Mouse (Mus musculus) testis, adult 2 months (tissue): ENCODE measurements around the gene Ssr2. TPM values are rescaled to one million over a fixed set of nuclear protein-coding genes. Genes with fewer than 3 reads are reported as not detected.
"Not testable (repeated sequence)": the region's sequence is repeated elsewhere in the genome, so short reads cannot be mapped to it uniquely, and the experiment has no call there.

ENCODE experiments used
- H3K27ac ChIP-seq: fragments of 200-500 bp; 2 replicates; pipeline ENCODE4 v1.5.1; 2012; ENCODE audit warnings: low read depth, low read length; ENCODE audit not compliant: control insufficient read depth, insufficient read depth
- H3K27me3 ChIP-seq: fragments of 200-500 bp; 2 replicates; pipeline ENCODE4 v1.6.1; 2012; ENCODE audit warnings: mild to moderate bottlenecking, low read length, moderate library complexity; ENCODE audit not compliant: control insufficient read depth, insufficient read depth
- H3K36me3 ChIP-seq: fragments of 200-500 bp; 2 replicates; pipeline ENCODE4 v1.6.1; 2012; ENCODE audit warnings: mild to moderate bottlenecking, low read length; ENCODE audit not compliant: control insufficient read depth, insufficient read depth
- H3K4me1 ChIP-seq: fragments of 200-500 bp; 2 replicates; pipeline ENCODE4 v1.6.1; 2012; ENCODE audit warnings: low read length; ENCODE audit not compliant: control insufficient read depth, insufficient read depth
- H3K4me3 ChIP-seq: fragments of 200-500 bp; 2 replicates; pipeline ENCODE4 v1.5.1; 2012; ENCODE audit warnings: low read depth, mild to moderate bottlenecking, low read length, moderate library complexity, mixed read lengths; ENCODE audit not compliant: control insufficient read depth
- CTCF ChIP-seq: fragments of 200-500 bp; IDR thresholded peaks from 2 replicates; pipeline ENCODE4 v1.5.1; 2012; ENCODE audit warnings: low read depth, mild to moderate bottlenecking, inconsistent platforms, low read length, moderate library complexity; ENCODE audit not compliant: control insufficient read depth, insufficient read depth, insufficient replicate concordance
- POLR2A ChIP-seq: fragments of 200-500 bp; IDR thresholded peaks from 2 replicates; pipeline ENCODE4 v1.6.1; 2012; ENCODE audit warnings: low read depth, mild to moderate bottlenecking, inconsistent platforms, low read length, moderate library complexity; ENCODE audit not compliant: control insufficient read depth
- polyA plus RNA-seq: library from polyadenylated mRNA; depleted of rRNA; stranded (reverse); fragments of >200 nt; gene quantifications from 2 replicates; pipeline ENCODE4 v1.2.3, GENCODE M21; 2012

The Ssr2 gene
- polyA plus RNA-seq, 1 experiment, result 161 TPM

DNA sequence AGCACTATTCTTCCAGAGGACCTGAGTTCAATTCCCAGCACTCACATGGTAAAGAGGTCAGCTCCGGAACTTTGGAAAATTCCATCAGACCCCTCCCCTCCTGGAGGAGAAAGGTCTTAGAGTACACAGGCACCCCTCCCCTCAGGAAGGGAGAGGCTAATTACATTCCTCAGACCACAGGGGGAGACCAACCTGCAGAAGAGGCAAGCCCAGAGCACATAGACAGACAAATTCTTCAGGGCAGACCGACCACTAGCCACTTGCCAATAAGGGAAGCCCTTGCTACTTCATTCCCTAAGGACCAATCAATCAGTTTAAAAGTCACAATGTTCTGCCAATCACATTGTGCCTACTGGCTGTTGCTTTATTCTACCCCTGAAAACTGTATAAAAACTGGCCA lies 2.8 kb upstream of the Ssr2 start:
- no peak overlapping the region for H3K4me3 ChIP-seq
- H3K4me1 ChIP-seq, result no peaks in the 10 kb centered on the region
- no peak overlapping the region for H3K27ac ChIP-seq
- no peak for TF ChIP-seq POLR2A
- no peak for TF ChIP-seq CTCF
- H3K27me3 ChIP-seq, result no peaks in the 10 kb centered on the region
- H3K36me3 ChIP-seq, result no peaks in the 10 kb centered on the region

DNA sequence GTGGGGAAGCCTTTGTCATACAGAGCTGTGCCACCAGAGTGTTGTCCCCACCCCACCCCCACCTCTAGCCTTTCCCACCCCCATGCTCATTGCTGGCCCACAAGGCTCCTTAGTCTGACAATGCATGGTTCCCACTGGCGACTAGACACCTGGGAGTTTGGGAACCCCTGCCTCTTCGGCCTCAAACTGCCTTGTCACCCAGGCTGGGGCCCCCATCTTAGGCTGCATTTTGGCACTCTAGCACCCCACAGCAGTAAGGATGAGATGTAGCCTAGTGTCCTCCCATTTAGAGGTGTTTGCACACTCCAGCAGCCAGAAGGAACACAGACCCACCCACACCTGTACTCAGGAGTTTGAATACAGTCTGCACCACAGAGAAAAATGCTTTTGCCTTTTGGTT lies 1.9 kb upstream of the Ssr2 start:
- H3K36me3 ChIP-seq, result no peaks in the 10 kb centered on the region
- H3K4me1 ChIP-seq, result no peaks in the 10 kb centered on the region
- no peak overlapping the region for H3K27ac ChIP-seq
- no peaks in the 10 kb centered on the region for H3K27me3 ChIP-seq
- H3K4me3 ChIP-seq, result no peak overlapping the region
- no peak for TF ChIP-seq POLR2A
- TF ChIP-seq CTCF, result no peak

- H3K4me1 ChIP-seq, H3K27me3 ChIP-seq, H3K27ac ChIP-seq, H3K36me3 ChIP-seq, H3K4me3 ChIP-seq: not testable (repeated sequence)
These were observed 2.2 kb downstream of the Ssr2 start for GRCm38 (mm10) chr3:88577846-88578245.

GRCm38 (mm10) chr3:88578498-88579424 lies 3.1 kb downstream of the Ssr2 start:
- Histone ChIP-seq H3K27me3 (no peaks in the 10 kb centered on the region), H3K36me3 (peaks cover 1% of the 10 kb centered on the region), H3K27ac (no peak overlapping the region), H3K4me1 (peaks cover 4% of the 10 kb centered on the region), H3K4me3 (peak overlapping the region; percentile 96)
- TF ChIP-seq POLR2A (no peak), CTCF (no peak)

- Histone ChIP-seq H3K27ac (peak overlapping the region; percentile 80), H3K4me3 (peak overlapping the region; percentile 96), H3K27me3 (no peaks in the 10 kb centered on the region), H3K36me3 (peaks cover 1% of the 10 kb centered on the region), H3K4me1 (peaks cover 4% of the 10 kb centered on the region)
- TF ChIP-seq POLR2A (peak; percentile 53; the same call in 1 of the 2 replicates), CTCF (no peak)
These were observed 3.9 kb downstream of the Ssr2 start for GRCm38 (mm10) chr3:88579454-88580117.

GRCm38 (mm10) chr3:88585769-88586168 lies 10.1 kb downstream of the Ssr2 start:
- Histone ChIP-seq H3K27ac (no peak overlapping the region), H3K4me1 (no peaks in the 10 kb centered on the region), H3K4me3 (no peak overlapping the region), H3K36me3 (peaks cover 6% of the 10 kb centered on the region), H3K27me3 (no peaks in the 10 kb centered on the region)
- no peak for TF ChIP-seq CTCF
- TF ChIP-seq POLR2A, result no peak

DNA sequence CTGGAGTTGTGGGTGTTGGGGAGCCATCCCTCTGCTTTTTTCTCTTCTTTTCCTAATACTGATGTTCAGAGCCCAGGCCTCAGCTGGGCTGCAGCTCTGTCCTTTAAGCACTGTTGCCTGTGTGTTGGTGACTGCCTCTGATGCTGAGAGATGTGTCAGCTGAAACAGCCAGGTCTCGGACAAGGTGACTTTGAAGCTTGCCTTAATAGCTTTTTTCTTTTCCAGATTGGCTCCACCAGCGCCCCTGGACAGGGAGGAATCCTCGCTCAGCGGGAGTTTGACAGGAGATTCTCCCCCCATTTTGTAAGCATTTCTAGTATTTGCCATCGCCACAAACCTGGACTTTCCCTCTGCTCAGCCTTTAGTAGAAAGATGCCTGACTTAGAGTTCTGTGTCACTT lies 11.0 kb downstream of the Ssr2 start:
- H3K4me1 ChIP-seq, result no peaks in the 10 kb centered on the region
- H3K4me3 ChIP-seq, result no peak overlapping the region
- H3K27ac ChIP-seq, result no peak overlapping the region
- H3K36me3 ChIP-seq, result peaks cover 6% of the 10 kb centered on the region
- TF ChIP-seq POLR2A (no peak), CTCF (no peak)
- H3K27me3 ChIP-seq, result no peaks in the 10 kb centered on the region
